Mouse (Mus musculus) heart, embryonic 15.5 days (tissue): ENCODE results near the gene Tecpr1. TPM values are rescaled to one million over a fixed set of nuclear protein-coding genes. Genes with fewer than 3 reads are reported as not detected.

Experiments
- ATAC-seq: fragments of 200-750 bp; cut with Nextera tagmentation; replicated peaks from 2 replicates; pipeline ENCODE4 v1.8.0; 2017; ENCODE audit warnings: low read depth, moderate TSS enrichment; ENCODE audit not compliant: insufficient number of reproducible peaks, insufficient read depth, low FRiP score
- H3K27ac ChIP-seq: fragments of 300-500 bp; sonication (generic); 2 replicates; pipeline ENCODE4 v1.5.1; 2015; ENCODE audit warnings: mild to moderate bottlenecking, inconsistent platforms
- H3K27me3 ChIP-seq: fragments of 300-500 bp; sonication (generic); 2 replicates; pipeline ENCODE4 v1.6.1; 2015; ENCODE audit warnings: inconsistent platforms
- H3K36me3 ChIP-seq: fragments of 300-500 bp; sonication (generic); 2 replicates; pipeline ENCODE4 v1.6.1; 2015; ENCODE audit warnings: mild to moderate bottlenecking, inconsistent platforms
- H3K4me1 ChIP-seq: fragments of 300-500 bp; sonication (generic); replicated peaks from 2 replicates; pipeline ENCODE4 v1.6.1; 2015; ENCODE audit warnings: inconsistent platforms
- H3K4me2 ChIP-seq: fragments of 300-500 bp; sonication (generic); 2 replicates; pipeline ENCODE4 v1.6.1; 2015; ENCODE audit warnings: inconsistent platforms, mild to moderate bottlenecking, moderate library complexity
- H3K4me3 ChIP-seq: fragments of 300-500 bp; sonication (generic); 2 replicates; pipeline ENCODE4 v1.5.1; 2015; ENCODE audit warnings: mild to moderate bottlenecking, inconsistent platforms
- H3K9ac ChIP-seq: fragments of 300-500 bp; sonication (generic); 2 replicates; pipeline ENCODE4 v1.6.1; 2015; ENCODE audit warnings: mild to moderate bottlenecking, inconsistent platforms
- H3K9me3 ChIP-seq: fragments of 300-500 bp; sonication (generic); replicated peaks from 2 replicates; pipeline ENCODE4 v1.6.1; 2016; ENCODE audit warnings: inconsistent platforms
- WGBS: fragments of 180-500 bp; shearing (Covaris S2); methylation state at CpG from one replicate; pipeline ENCODE4 v1.1.7; 2015; ENCODE audit warnings: mixed read lengths; 5-methylcytosine and 5-hydroxymethylcytosine counted together
- polyA plus RNA-seq: library from polyadenylated mRNA; unstranded; fragments of >200 nt; fragmentation: Nextera tagmentation; extraction: Ambion mirVana; gene quantifications from 2 replicates; pipeline ENCODE4 v1.2.1, GENCODE M21; 2015

The Tecpr1 gene
- polyA plus RNA-seq, 1 experiment from 2014 or later: 13.9 TPM

- H3K4me1 ChIP-seq: no peaks in the 10 kb centered on the region
- H3K27me3 ChIP-seq: no peaks in the 10 kb centered on the region
- H3K9ac ChIP-seq: no peak overlapping the region
- ATAC-seq: no peak
- H3K27ac ChIP-seq: no peak overlapping the region
- peaks cover 44% of the 10 kb centered on the region for H3K36me3 ChIP-seq
- 82% methylated on average over 10 of the region's 10 CpGs for WGBS
- no peaks in the 10 kb centered on the region for H3K9me3 ChIP-seq
- no peak overlapping the region for H3K4me3 ChIP-seq
- no peak overlapping the region for H3K4me2 ChIP-seq
Measured at GRCm38 (mm10) chr5:144204911-144205310, 18.5 kb downstream of the Tecpr1 start.

- no peaks in the 10 kb centered on the region for H3K4me1 ChIP-seq
Measured at GRCm38 (mm10) chr5:144204303-144204702, 19.1 kb downstream of the Tecpr1 start.

DNA sequence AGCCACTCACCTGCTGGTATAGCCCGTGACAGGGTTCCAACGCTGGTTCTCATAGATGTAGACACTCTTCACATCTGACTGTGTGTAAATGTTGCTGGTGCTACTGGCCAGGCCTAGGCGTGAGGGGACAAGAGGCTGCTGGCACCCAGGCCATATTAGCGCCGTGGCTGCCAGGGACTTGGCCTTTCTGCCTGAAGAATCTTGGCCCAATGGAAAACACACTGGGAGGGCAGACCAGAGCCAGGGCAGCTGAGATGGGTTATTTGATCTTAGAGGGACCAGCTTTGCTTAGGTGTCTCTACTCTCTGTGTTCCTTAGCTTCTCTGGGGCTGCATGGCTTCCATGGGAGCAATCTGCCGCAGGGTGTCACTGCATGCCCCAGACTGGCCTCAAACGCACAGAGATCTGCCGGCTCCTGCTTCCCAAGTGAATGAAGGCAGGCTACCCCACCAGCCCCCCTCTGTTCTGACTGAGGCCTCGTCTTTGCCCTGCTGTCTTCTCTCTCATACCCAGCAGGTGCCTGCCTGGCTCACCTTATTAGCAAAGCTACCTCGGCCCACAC is 19.9 kb downstream of the Tecpr1 start:
- no peaks in the 10 kb centered on the region for H3K4me1 ChIP-seq
- H3K27ac ChIP-seq: no peak overlapping the region
- ATAC-seq: no peak
- H3K9me3 ChIP-seq: no peaks in the 10 kb centered on the region
- WGBS: 87% methylated on average over 10 of the region's 10 CpGs
- no peak overlapping the region for H3K4me3 ChIP-seq
- no peaks in the 10 kb centered on the region for H3K27me3 ChIP-seq
- H3K9ac ChIP-seq: no peak overlapping the region
- H3K4me2 ChIP-seq: no peak overlapping the region
- H3K36me3 ChIP-seq: peaks cover 38% of the 10 kb centered on the region

More at GRCm38 (mm10) chr5:144204303-144204702, 19.1 kb downstream of the Tecpr1 start:
- WGBS: 92% methylated on average over 12 of the region's 12 CpGs
- Histone ChIP-seq H3K36me3 (peaks cover 38% of the 10 kb centered on the region), H3K27ac (no peak overlapping the region), H3K9ac (no peak overlapping the region), H3K4me2 (no peak overlapping the region), H3K27me3 (no peaks in the 10 kb centered on the region), H3K9me3 (no peaks in the 10 kb centered on the region), H3K4me3 (no peak overlapping the region)
- no peak for ATAC-seq

GRCm38 (mm10) chr5:144202430-144202829 is 21.0 kb downstream of the Tecpr1 start:
- Histone ChIP-seq H3K4me1 (no peaks in the 10 kb centered on the region), H3K27me3 (no peaks in the 10 kb centered on the region), H3K4me2 (no peak overlapping the region), H3K9me3 (no peaks in the 10 kb centered on the region), H3K27ac (no peak overlapping the region), H3K9ac (no peak overlapping the region), H3K36me3 (peaks cover 30% of the 10 kb centered on the region), H3K4me3 (no peak overlapping the region)
- WGBS: 89% methylated on average over 6 of the region's 6 CpGs
- no peak for ATAC-seq

- ATAC-seq: no peak
- H3K9me3 ChIP-seq: no peaks in the 10 kb centered on the region
- H3K9ac ChIP-seq: no peak overlapping the region
- no peaks in the 10 kb centered on the region for H3K27me3 ChIP-seq
- H3K27ac ChIP-seq: no peak overlapping the region
- H3K4me2 ChIP-seq: no peak overlapping the region
- no peaks in the 10 kb centered on the region for H3K4me1 ChIP-seq
- 62% methylated on average over 11 of the region's 11 CpGs for WGBS
- peaks cover 24% of the 10 kb centered on the region for H3K36me3 ChIP-seq
- H3K4me3 ChIP-seq: no peak overlapping the region
Measured at GRCm38 (mm10) chr5:144200616-144201015, 22.8 kb downstream of the Tecpr1 start.

GRCm38 (mm10) chr5:144195567-144195966 is 27.8 kb downstream of the Tecpr1 start:
- WGBS: 82% methylated on average over 8 of the region's 8 CpGs
- H3K27me3 ChIP-seq: no peaks in the 10 kb centered on the region
- H3K4me2 ChIP-seq: no peak overlapping the region
- no peaks in the 10 kb centered on the region for H3K9me3 ChIP-seq
- H3K36me3 ChIP-seq: no peaks in the 10 kb centered on the region
- H3K4me1 ChIP-seq: peaks cover 5% of the 10 kb centered on the region
- no peak overlapping the region for H3K27ac ChIP-seq
- ATAC-seq: no peak
- H3K9ac ChIP-seq: no peak overlapping the region
- H3K4me3 ChIP-seq: no peak overlapping the region

GRCm38 (mm10) chr5:144194416-144194815 is 29.0 kb downstream of the Tecpr1 start:
- no peak overlapping the region for H3K4me2 ChIP-seq
- H3K27me3 ChIP-seq: no peaks in the 10 kb centered on the region
- no peaks in the 10 kb centered on the region for H3K36me3 ChIP-seq
- no peak for ATAC-seq
- no peak overlapping the region for H3K9ac ChIP-seq
- WGBS: 78% methylated on average over 7 of the region's 7 CpGs
- peaks cover 16% of the 10 kb centered on the region for H3K4me1 ChIP-seq
- H3K4me3 ChIP-seq: no peak overlapping the region
- H3K27ac ChIP-seq: no peak overlapping the region
- no peaks in the 10 kb centered on the region for H3K9me3 ChIP-seq

- no peak overlapping the region for H3K9ac ChIP-seq
- no peak for ATAC-seq
- no peaks in the 10 kb centered on the region for H3K27me3 ChIP-seq
- WGBS: 73% methylated on average over 6 of the region's 6 CpGs
- H3K4me3 ChIP-seq: no peak overlapping the region
- H3K27ac ChIP-seq: no peak overlapping the region
- no peak overlapping the region for H3K4me2 ChIP-seq
- H3K4me1 ChIP-seq: peaks cover 22% of the 10 kb centered on the region
- no peaks in the 10 kb centered on the region for H3K9me3 ChIP-seq
- no peaks in the 10 kb centered on the region for H3K36me3 ChIP-seq
Measured at GRCm38 (mm10) chr5:144192673-144193072, 30.7 kb downstream of the Tecpr1 start.

- Histone ChIP-seq H3K9me3 (no peaks in the 10 kb centered on the region), H3K27me3 (no peaks in the 10 kb centered on the region), H3K4me1 (peaks cover 22% of the 10 kb centered on the region), H3K9ac (peak overlapping the region; percentile 17; the same call in 1 of the 2 replicates), H3K4me3 (no peak overlapping the region), H3K27ac (no peak overlapping the region), H3K36me3 (no peaks in the 10 kb centered on the region), H3K4me2 (no peak overlapping the region)
- no peak for ATAC-seq
- WGBS: 49% methylated on average over 23 of the region's 23 CpGs
Measured at GRCm38 (mm10) chr5:144191026-144191425, 32.4 kb downstream of the Tecpr1 start.

- peak; percentile 51 for ATAC-seq
- 4% methylated on average over 22 of the region's 26 CpGs for WGBS
- H3K9me3 ChIP-seq: no peaks in the 10 kb centered on the region
- H3K36me3 ChIP-seq: peaks cover 7% of the 10 kb centered on the region; the same call in 1 of the 2 replicates
- no peaks in the 10 kb centered on the region for H3K27me3 ChIP-seq
- no peak within 1 kb of the TSS for H3K27ac ChIP-seq
- peak within 1 kb of the TSS; percentile 17 for H3K9ac ChIP-seq
- H3K4me1 ChIP-seq: peaks cover 22% of the 10 kb centered on the region
- peak within 1 kb of the TSS; percentile 38 for H3K4me3 ChIP-seq
- peak within 1 kb of the TSS; percentile 66 for H3K4me2 ChIP-seq
Measured at GRCm38 (mm10) chr5:144189950-144190583, 33.3 kb downstream of the Tecpr1 start, which contains the start of gene Bhlha15. Bhlha15 (plus strand) TSS chr5:144190286.

- WGBS: 35% methylated on average over 7 of the region's 7 CpGs
- H3K27ac ChIP-seq: no peak overlapping the region
- H3K4me3 ChIP-seq: no peak overlapping the region
- H3K9me3 ChIP-seq: no peaks in the 10 kb centered on the region
- H3K9ac ChIP-seq: no peak overlapping the region
- ATAC-seq: no peak
- H3K27me3 ChIP-seq: no peaks in the 10 kb centered on the region
- peaks cover 7% of the 10 kb centered on the region; the same call in 1 of the 2 replicates for H3K36me3 ChIP-seq
- peak overlapping the region; percentile 66 for H3K4me2 ChIP-seq
- H3K4me1 ChIP-seq: peaks cover 22% of the 10 kb centered on the region
Measured at GRCm38 (mm10) chr5:144189327-144189726, 34.1 kb downstream of the Tecpr1 start.

GRCm38 (mm10) chr5:144188422-144188821 is 35.0 kb downstream of the Tecpr1 start:
- Histone ChIP-seq H3K4me2 (no peak overlapping the region), H3K9ac (no peak overlapping the region), H3K27ac (no peak overlapping the region), H3K9me3 (no peaks in the 10 kb centered on the region), H3K4me1 (peaks cover 29% of the 10 kb centered on the region), H3K36me3 (peaks cover 7% of the 10 kb centered on the region; the same call in 1 of the 2 replicates), H3K27me3 (no peaks in the 10 kb centered on the region), H3K4me3 (no peak overlapping the region)
- ATAC-seq: no peak
- WGBS: 85% methylated on average over 6 of the region's 6 CpGs
